Mouse (Mus musculus) midbrain, embryonic 13.5 days (tissue): ENCODE measurements at regions not wholly inside any gene's neighbourhood (a gene's known extent, or its start where the extent isn't known, plus 50 kb on each side); places are given as distances from the start of the nearest gene placed in this dataset.
"Not testable (repeated sequence)": the region's sequence is repeated elsewhere in the genome, so short reads cannot be mapped to it uniquely, and the experiment has no call there.

Experiments
- ATAC-seq: fragments of 200-750 bp; cut with Nextera tagmentation; 2 replicates; pipeline ENCODE4 v1.8.0; 2017; ENCODE audit warnings: mild to moderate bottlenecking, moderate TSS enrichment, moderate library complexity
- H3K27ac ChIP-seq: fragments of 300-500 bp; sonication (generic); 2 replicates; pipeline ENCODE4 v1.5.1; 2015; ENCODE audit warnings: inconsistent platforms, mild to moderate bottlenecking, moderate library complexity
- H3K27me3 ChIP-seq: fragments of 300-500 bp; sonication (generic); 2 replicates; pipeline ENCODE4 v1.6.1; 2015; ENCODE audit warnings: mild to moderate bottlenecking, inconsistent platforms
- H3K36me3 ChIP-seq: fragments of 300-500 bp; sonication (generic); 2 replicates; pipeline ENCODE4 v1.6.1; 2015; ENCODE audit warnings: mild to moderate bottlenecking, inconsistent platforms
- H3K4me1 ChIP-seq: fragments of 300-500 bp; sonication (generic); replicated peaks from 2 replicates; pipeline ENCODE4 v1.6.1; 2015; ENCODE audit warnings: inconsistent platforms
- H3K4me2 ChIP-seq: fragments of 300-500 bp; sonication (generic); replicated peaks from 2 replicates; pipeline ENCODE4 v1.6.1; 2015; ENCODE audit warnings: moderate library complexity, mild to moderate bottlenecking, inconsistent platforms
- H3K4me3 ChIP-seq: fragments of 300-500 bp; sonication (generic); replicated peaks from 2 replicates; pipeline ENCODE4 v1.5.1; 2015; ENCODE audit warnings: mild to moderate bottlenecking, inconsistent platforms
- H3K9ac ChIP-seq: fragments of 300-500 bp; sonication (generic); replicated peaks from 2 replicates; pipeline ENCODE4 v1.6.1; 2015; ENCODE audit warnings: mild to moderate bottlenecking, inconsistent platforms
- H3K9me3 ChIP-seq: fragments of 300-500 bp; sonication (generic); 2 replicates; pipeline ENCODE4 v1.6.1; 2016; ENCODE audit warnings: mild to moderate bottlenecking, inconsistent platforms
- WGBS: fragments of 180-500 bp; shearing (Covaris S2); methylation state at CpG from one replicate; pipeline ENCODE4 v1.1.7; 2015; 5-methylcytosine and 5-hydroxymethylcytosine counted together

GRCm38 (mm10) chr16:65629186-65629585 lies 66.7 kb upstream of the Chmp2b start:
- ATAC-seq, result 0 out of 2 replicates have a peak, but pooled peaks have one; percentile 34
- Histone ChIP-seq H3K4me2 (no peak overlapping the region), H3K36me3 (no peaks in the 10 kb centered on the region), H3K9ac (no peak overlapping the region), H3K4me1 (no peaks in the 10 kb centered on the region), H3K27ac (no peak overlapping the region), H3K27me3 (no peaks in the 10 kb centered on the region), H3K4me3 (no peak overlapping the region), H3K9me3 (no peaks in the 10 kb centered on the region)
- WGBS, result 13% methylated on average over 10 of the region's 10 CpGs

- Histone ChIP-seq H3K36me3 (no peaks in the 10 kb centered on the region), H3K4me3 (no peak overlapping the region), H3K27ac (no peak overlapping the region), H3K4me1 (no peaks in the 10 kb centered on the region), H3K4me2 (no peak overlapping the region), H3K27me3 (no peaks in the 10 kb centered on the region), H3K9me3 (no peaks in the 10 kb centered on the region), H3K9ac (no peak overlapping the region)
- WGBS, result 49% methylated on average over 5 of the region's 5 CpGs
- ATAC-seq, result no peak
Measured at GRCm38 (mm10) chr16:65631680-65632079, 69.2 kb upstream of the Chmp2b start.

- not testable (repeated sequence) for H3K36me3 ChIP-seq, H3K9me3 ChIP-seq, H3K27ac ChIP-seq, H3K4me3 ChIP-seq, H3K4me1 ChIP-seq, H3K9ac ChIP-seq, ATAC-seq, H3K27me3 ChIP-seq, H3K4me2 ChIP-seq
- WGBS, result 86% methylated on average over 3 of the region's 3 CpGs
Measured at GRCm38 (mm10) chr16:65646741-65647140, 84.2 kb upstream of the Chmp2b start.

GRCm38 (mm10) chr16:65649061-65649460 lies 86.5 kb upstream of the Chmp2b start:
- Histone ChIP-seq H3K9me3 (no peaks in the 10 kb centered on the region), H3K9ac (no peak overlapping the region), H3K4me1 (no peaks in the 10 kb centered on the region), H3K4me2 (no peak overlapping the region), H3K27ac (no peak overlapping the region), H3K36me3 (no peaks in the 10 kb centered on the region), H3K4me3 (no peak overlapping the region), H3K27me3 (no peaks in the 10 kb centered on the region)
- 43% methylated on average over 3 of the region's 3 CpGs for WGBS
- no peak for ATAC-seq

GRCm38 (mm10) chr16:65655490-65655889 lies 93.0 kb upstream of the Chmp2b start:
- Histone ChIP-seq H3K27me3 (no peaks in the 10 kb centered on the region), H3K36me3 (no peaks in the 10 kb centered on the region), H3K9ac (no peak overlapping the region), H3K4me2 (no peak overlapping the region), H3K9me3 (no peaks in the 10 kb centered on the region), H3K4me1 (peaks cover 4% of the 10 kb centered on the region; the same call in 1 of the 2 replicates), H3K27ac (no peak overlapping the region), H3K4me3 (no peak overlapping the region)
- ATAC-seq, result no peak

GRCm38 (mm10) chr16:65657829-65658228 lies 95.3 kb upstream of the Chmp2b start:
- Histone ChIP-seq H3K9ac (no peak overlapping the region), H3K27ac (no peak overlapping the region), H3K4me2 (no peak overlapping the region), H3K27me3 (no peaks in the 10 kb centered on the region), H3K4me1 (peaks cover 4% of the 10 kb centered on the region; the same call in 1 of the 2 replicates), H3K4me3 (no peak overlapping the region), H3K9me3 (no peaks in the 10 kb centered on the region), H3K36me3 (no peaks in the 10 kb centered on the region)
- peak; percentile 76 for ATAC-seq
- 11% methylated on average over 2 of the region's 2 CpGs for WGBS

GRCm38 (mm10) chr16:65664787-65665186 lies 102.3 kb upstream of the Chmp2b start:
- peak; percentile 72 for ATAC-seq
- Histone ChIP-seq H3K27ac (no peak overlapping the region), H3K4me3 (no peak overlapping the region), H3K27me3 (no peaks in the 10 kb centered on the region), H3K9ac (no peak overlapping the region), H3K36me3 (no peaks in the 10 kb centered on the region), H3K4me2 (no peak overlapping the region), H3K4me1 (no peaks in the 10 kb centered on the region), H3K9me3 (no peaks in the 10 kb centered on the region)
- WGBS, result 74% methylated on average over 3 of the region's 3 CpGs

GRCm38 (mm10) chr16:65672116-65672515 lies 109.6 kb upstream of the Chmp2b start:
- no peaks in the 10 kb centered on the region for H3K36me3 ChIP-seq
- ATAC-seq, result no peak
- no peak overlapping the region for H3K4me3 ChIP-seq
- H3K27ac ChIP-seq, result no peak overlapping the region
- no peak overlapping the region for H3K4me2 ChIP-seq
- no peaks in the 10 kb centered on the region for H3K27me3 ChIP-seq
- no peaks in the 10 kb centered on the region for H3K4me1 ChIP-seq
- no peak overlapping the region for H3K9ac ChIP-seq
- 95% methylated on average over 2 of the region's 2 CpGs for WGBS
- H3K9me3 ChIP-seq, result no peaks in the 10 kb centered on the region

GRCm38 (mm10) chr16:65683089-65683488 lies 120.6 kb upstream of the Chmp2b start:
- no peak overlapping the region for H3K4me3 ChIP-seq
- WGBS, result 67% methylated on average over 7 of the region's 7 CpGs
- H3K9me3 ChIP-seq, result no peaks in the 10 kb centered on the region
- H3K4me2 ChIP-seq, result no peak overlapping the region
- no peak overlapping the region for H3K27ac ChIP-seq
- H3K9ac ChIP-seq, result no peak overlapping the region
- H3K4me1 ChIP-seq, result no peaks in the 10 kb centered on the region
- no peaks in the 10 kb centered on the region for H3K36me3 ChIP-seq
- no peak for ATAC-seq
- no peaks in the 10 kb centered on the region for H3K27me3 ChIP-seq

- H3K27ac ChIP-seq, result no peak overlapping the region
- no peaks in the 10 kb centered on the region for H3K4me1 ChIP-seq
- no peaks in the 10 kb centered on the region for H3K9me3 ChIP-seq
- H3K4me3 ChIP-seq, result no peak overlapping the region
- no peaks in the 10 kb centered on the region for H3K27me3 ChIP-seq
- no peak overlapping the region for H3K9ac ChIP-seq
- H3K4me2 ChIP-seq, result no peak overlapping the region
- H3K36me3 ChIP-seq, result no peaks in the 10 kb centered on the region
- ATAC-seq, result no peak
Measured at GRCm38 (mm10) chr16:65683703-65684320, 121.3 kb upstream of the Chmp2b start.

GRCm38 (mm10) chr16:65693626-65694025 lies 121.4 kb upstream of the Vgll3 start:
- Histone ChIP-seq H3K4me2 (no peak overlapping the region), H3K27ac (no peak overlapping the region), H3K27me3 (no peaks in the 10 kb centered on the region), H3K9ac (no peak overlapping the region), H3K4me3 (no peak overlapping the region), H3K36me3 (no peaks in the 10 kb centered on the region), H3K9me3 (no peaks in the 10 kb centered on the region), H3K4me1 (no peaks in the 10 kb centered on the region)
- ATAC-seq, result no peak
- WGBS, result 74% methylated on average over 2 of the region's 2 CpGs

- Histone ChIP-seq H3K36me3 (no peaks in the 10 kb centered on the region), H3K4me2 (no peak overlapping the region), H3K27me3 (no peaks in the 10 kb centered on the region), H3K9me3 (no peaks in the 10 kb centered on the region), H3K4me1 (no peaks in the 10 kb centered on the region), H3K4me3 (no peak overlapping the region), H3K27ac (no peak overlapping the region), H3K9ac (no peak overlapping the region)
- no peak; the same call in 1 of the 2 replicates for ATAC-seq
Measured at GRCm38 (mm10) chr16:65715631-65716030, 99.4 kb upstream of the Vgll3 start.

GRCm38 (mm10) chr16:65718791-65719472 lies 96.1 kb upstream of the Vgll3 start:
- Histone ChIP-seq H3K9ac (no peak overlapping the region), H3K4me1 (no peaks in the 10 kb centered on the region), H3K36me3 (no peaks in the 10 kb centered on the region), H3K9me3 (no peaks in the 10 kb centered on the region), H3K27me3 (no peaks in the 10 kb centered on the region), H3K4me2 (no peak overlapping the region), H3K27ac (no peak overlapping the region), H3K4me3 (no peak overlapping the region)
- WGBS, result 75% methylated on average over 6 of the region's 6 CpGs
- ATAC-seq, result no peak
